Mouse (Mus musculus): ENCODE results near the gene Msx3. TPM values are rescaled to one million over a fixed set of nuclear protein-coding genes. Genes with fewer than 3 reads are reported as not detected.

Gene Msx3
- polyA plus RNA-seq, 1 experiment from 2014 or later: 6.6 TPM

DNA sequence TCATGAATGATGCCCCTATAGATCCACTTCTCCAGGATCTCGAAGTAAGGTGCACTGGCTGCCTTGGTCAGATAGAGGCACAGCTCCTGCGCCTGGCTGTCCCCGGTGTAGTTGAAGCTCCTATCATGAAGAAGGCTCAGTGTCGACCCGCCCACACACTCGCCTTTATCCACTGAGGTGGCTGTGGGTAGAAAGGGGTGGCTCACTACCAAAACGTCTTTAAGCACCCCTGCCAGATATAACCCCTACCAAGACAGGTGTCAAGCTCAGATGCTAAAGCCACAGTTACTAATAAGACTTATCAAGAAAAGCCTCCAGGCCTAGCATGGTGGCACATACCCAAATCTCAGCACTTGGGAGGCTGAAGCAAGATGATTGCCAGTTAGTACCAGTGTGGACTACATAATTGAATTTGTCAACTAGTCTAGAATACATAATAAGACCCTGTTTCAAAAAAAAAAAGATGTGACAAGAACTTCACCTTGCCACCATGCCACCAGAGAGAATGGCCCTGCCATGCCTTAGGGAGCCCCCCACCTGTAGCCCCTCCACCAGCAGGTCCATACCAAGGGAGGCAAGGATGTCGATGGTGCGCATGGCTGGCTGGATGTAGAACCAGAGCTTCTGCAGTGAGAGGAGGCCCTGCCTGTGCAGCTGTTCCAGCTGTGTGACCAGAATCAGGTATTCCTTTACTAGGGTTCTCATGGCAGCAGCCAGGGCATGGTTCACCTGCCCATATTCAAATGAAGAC is 41.9 kb downstream of the Msx3 start:
- no peak for ATAC-seq (ENCODE audit: low read depth)
- H3K27me3 ChIP-seq (ENCODE audit: control insufficient read depth, insufficient read depth, low read length): no peaks in the 10 kb centered on the region
- no peak overlapping the region for H3K4me3 ChIP-seq (ENCODE audit: low read depth, low read length)
- no peak overlapping the region for H3K9ac ChIP-seq (replicated peaks; ENCODE audit: low read depth, low read length)
- no peaks in the 10 kb centered on the region for H3K4me1 ChIP-seq (ENCODE audit: control insufficient read depth, insufficient read depth, low read length)
- no peak overlapping the region for H3K27ac ChIP-seq (ENCODE audit: low read depth, low read length)
- peaks cover 31% of the 10 kb centered on the region for H3K36me3 ChIP-seq (ENCODE audit: control insufficient read depth, insufficient read depth, low read length)
- H3K4me2 ChIP-seq (ENCODE audit: low read depth, low read length): no peak overlapping the region
- WGBS: 95% methylated on average over 9 of the region's 9 CpGs
- H3K9me3 ChIP-seq (ENCODE audit: control insufficient read depth, low read length): no peaks in the 10 kb centered on the region

- Histone ChIP-seq H3K9ac (replicated peaks; ENCODE audit: low read depth, low read length) (no peak overlapping the region), H3K27me3 (ENCODE audit: control insufficient read depth, insufficient read depth, low read length) (no peaks in the 10 kb centered on the region), H3K27ac (ENCODE audit: low read depth, low read length) (no peak overlapping the region), H3K9me3 (ENCODE audit: control insufficient read depth, low read length) (no peaks in the 10 kb centered on the region), H3K4me2 (ENCODE audit: low read depth, low read length) (no peak overlapping the region), H3K4me3 (ENCODE audit: low read depth, low read length) (no peak overlapping the region), H3K4me1 (ENCODE audit: control insufficient read depth, insufficient read depth, low read length) (no peaks in the 10 kb centered on the region), H3K36me3 (ENCODE audit: control insufficient read depth, insufficient read depth, low read length) (peaks cover 41% of the 10 kb centered on the region)
- WGBS: 92% methylated on average over 8 of the region's 8 CpGs
- ATAC-seq (ENCODE audit: low read depth): no peak
Observed at GRCm38 (mm10) chr7:140004666-140005065, 44.2 kb downstream of the Msx3 start.

- Histone ChIP-seq H3K4me1 (ENCODE audit: control insufficient read depth, insufficient read depth, low read length) (no peaks in the 10 kb centered on the region), H3K36me3 (ENCODE audit: control insufficient read depth, insufficient read depth, low read length) (peaks cover 50% of the 10 kb centered on the region), H3K4me2 (ENCODE audit: low read depth, low read length) (no peak overlapping the region), H3K9ac (replicated peaks; ENCODE audit: low read depth, low read length) (no peak overlapping the region), H3K27me3 (ENCODE audit: control insufficient read depth, insufficient read depth, low read length) (no peaks in the 10 kb centered on the region), H3K4me3 (ENCODE audit: low read depth, low read length) (no peak overlapping the region), H3K9me3 (ENCODE audit: control insufficient read depth, low read length) (no peaks in the 10 kb centered on the region), H3K27ac (ENCODE audit: low read depth, low read length) (no peak overlapping the region)
- WGBS: 82% methylated on average over 12 of the region's 12 CpGs
- ATAC-seq (ENCODE audit: low read depth): no peak
Observed at GRCm38 (mm10) chr7:140001086-140001740, 47.7 kb downstream of the Msx3 start.

GRCm38 (mm10) chr7:139998691-139999350 is 50.1 kb downstream of the Msx3 start:
- Histone ChIP-seq H3K27me3 (ENCODE audit: control insufficient read depth, insufficient read depth, low read length) (no peaks in the 10 kb centered on the region), H3K9ac (replicated peaks; ENCODE audit: low read depth, low read length) (no peak overlapping the region), H3K4me1 (ENCODE audit: control insufficient read depth, insufficient read depth, low read length) (no peaks in the 10 kb centered on the region), H3K9me3 (ENCODE audit: control insufficient read depth, low read length) (no peaks in the 10 kb centered on the region), H3K36me3 (ENCODE audit: control insufficient read depth, insufficient read depth, low read length) (peaks cover 35% of the 10 kb centered on the region), H3K27ac (ENCODE audit: low read depth, low read length) (no peak overlapping the region), H3K4me2 (ENCODE audit: low read depth, low read length) (no peak overlapping the region), H3K4me3 (ENCODE audit: low read depth, low read length) (no peak overlapping the region)
- ATAC-seq (ENCODE audit: low read depth): no peak
- WGBS: 95% methylated on average over 13 of the region's 13 CpGs

Other genes with a start within 250 kb of the Msx3 start
- gene Adgra1, start 214.9 kb downstream of the Msx3 start, polyA plus RNA-seq (2014; fragmentation: Nextera tagmentation; extraction: Ambion mirVana): 25.0 and 26.4 TPM in 2 replicates
- gene Kndc1, start 154.4 kb downstream of the Msx3 start, polyA plus RNA-seq (2014; fragmentation: Nextera tagmentation; extraction: Ambion mirVana): 18.8 and 28.5 TPM in 2 replicates
- gene Utf1, start 105.3 kb downstream of the Msx3 start, polyA plus RNA-seq (2014; fragmentation: Nextera tagmentation; extraction: Ambion mirVana): not detected in 2 replicates
- gene 6430531B16Rik, start 70.3 kb downstream of the Msx3 start, polyA plus RNA-seq (2014; fragmentation: Nextera tagmentation; extraction: Ambion mirVana): 0.46 and 1.4 TPM in 2 replicates
- 3.2 and 3.3 TPM in 2 replicates for gene Adam8, start 56.5 kb downstream of the Msx3 start, polyA plus RNA-seq (2014; fragmentation: Nextera tagmentation; extraction: Ambion mirVana)
- gene Zfp511, start 12.7 kb downstream of the Msx3 start, polyA plus RNA-seq (2014; fragmentation: Nextera tagmentation; extraction: Ambion mirVana): 52.7 and 61.2 TPM in 2 replicates
- gene Tubgcp2, start 12.4 kb downstream of the Msx3 start, polyA plus RNA-seq (2014; fragmentation: Nextera tagmentation; extraction: Ambion mirVana): 57.1 and 61.0 TPM in 2 replicates
- 209 and 365 TPM in 2 replicates for gene Caly, start 33.5 kb upstream of the Msx3 start, polyA plus RNA-seq (2014; fragmentation: Nextera tagmentation; extraction: Ambion mirVana)
- gene Prap1, start 44.3 kb upstream of the Msx3 start, polyA plus RNA-seq (2014; fragmentation: Nextera tagmentation; extraction: Ambion mirVana): 0.48 TPM in 1 of 2 replicates, not detected in the other
- gene Fuom, start 53.4 kb upstream of the Msx3 start, polyA plus RNA-seq (2014; fragmentation: Nextera tagmentation; extraction: Ambion mirVana): 42.8 and 51.8 TPM in 2 replicates
- gene Paox, start 66.7 kb upstream of the Msx3 start, polyA plus RNA-seq (2014; fragmentation: Nextera tagmentation; extraction: Ambion mirVana): 9.2 and 9.9 TPM in 2 replicates
- 129 and 132 TPM in 2 replicates for gene Echs1, start 67.4 kb upstream of the Msx3 start, polyA plus RNA-seq (2014; fragmentation: Nextera tagmentation; extraction: Ambion mirVana)
- 33.7 and 39.6 TPM in 2 replicates for gene Mtg1, start 88.5 kb upstream of the Msx3 start, polyA plus RNA-seq (2014; fragmentation: Nextera tagmentation; extraction: Ambion mirVana)
- gene Sprn, start 105.8 kb upstream of the Msx3 start, polyA plus RNA-seq (2014; fragmentation: Nextera tagmentation; extraction: Ambion mirVana): 16.2 and 17.3 TPM in 2 replicates
- gene Olfr522, start 115.7 kb upstream of the Msx3 start, polyA plus RNA-seq (2014; fragmentation: Nextera tagmentation; extraction: Ambion mirVana): not detected in 2 replicates
- gene Olfr523, start 124.1 kb upstream of the Msx3 start, polyA plus RNA-seq (2014; fragmentation: Nextera tagmentation; extraction: Ambion mirVana): not detected in 2 replicates
- not detected in 2 replicates for gene Olfr524, start 156.9 kb upstream of the Msx3 start, polyA plus RNA-seq (2014; fragmentation: Nextera tagmentation; extraction: Ambion mirVana)
- gene Cd163l1, start 169.2 kb upstream of the Msx3 start, polyA plus RNA-seq (2014; fragmentation: Nextera tagmentation; extraction: Ambion mirVana): not detected in 2 replicates
- not detected in 2 replicates for gene 5830411N06Rik, start 198.2 kb upstream of the Msx3 start, polyA plus RNA-seq (2014; fragmentation: Nextera tagmentation; extraction: Ambion mirVana)

Data from neural tube, embryonic 14.5 days (tissue).